Mouse (Mus musculus) kidney, adult 2 months (tissue): ENCODE results near the gene Lgals2.

ENCODE experiments used
- CTCF ChIP-seq: fragments of 200-500 bp; conservative IDR thresholded peaks from 2 replicates; pipeline ENCODE4 v1.5.1; 2011; ENCODE audit warnings: low read depth, mild to moderate bottlenecking, control low read depth, low read length, moderate library complexity, mixed read lengths; ENCODE audit not compliant: insufficient read depth, insufficient read length
- POLR2A ChIP-seq: fragments of 200-500 bp; IDR thresholded peaks from one replicate; pipeline ENCODE4 v1.6.1; 2011; ENCODE audit warnings: low read depth, low read length, control low read depth

DNA sequence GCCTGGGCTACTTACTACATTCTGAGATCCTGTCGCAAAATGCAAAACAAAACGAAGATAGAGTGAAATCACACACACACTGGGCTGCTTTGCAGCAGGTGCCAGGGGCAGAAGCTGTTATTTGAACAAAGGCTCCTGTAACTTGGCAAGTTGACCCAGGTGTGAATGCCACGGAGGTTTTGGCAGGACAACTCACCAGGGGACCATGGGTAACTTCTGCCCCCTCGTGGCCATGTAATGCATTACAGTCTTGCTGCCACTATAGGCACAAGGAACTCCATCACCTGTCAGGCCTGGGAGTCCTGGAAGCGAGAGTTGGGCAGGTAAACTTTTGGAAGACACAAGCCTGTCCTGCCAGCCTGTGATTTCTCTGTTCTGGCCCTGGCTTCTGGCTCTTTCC lies 6.9 kb downstream of the Lgals2 start:
- TF ChIP-seq CTCF (peak; percentile 98), POLR2A (no peak)
